Mouse (Mus musculus) hindbrain, embryonic 15.5 days (tissue): Measurements from ENCODE around the gene Hoxa9. TPM values are rescaled to one million over a fixed set of nuclear protein-coding genes. Genes with fewer than 3 reads are reported as not detected.
A peak's percentile ranks its signal among the peaks of the same experiment; 100 is the strongest.

Experiments
- ATAC-seq: fragments of 200-750 bp; cut with Nextera tagmentation; 2 replicates; pipeline ENCODE4 v1.8.0; 2017; ENCODE audit warnings: low read depth, moderate number of reproducible peaks, moderate TSS enrichment; ENCODE audit not compliant: low FRiP score
- H3K27ac ChIP-seq: fragments of 300-500 bp; sonication (generic); replicated peaks from 2 replicates; pipeline ENCODE4 v1.5.1; 2015; ENCODE audit warnings: mild to moderate bottlenecking, inconsistent platforms
- H3K27me3 ChIP-seq: fragments of 300-500 bp; sonication (generic); 2 replicates; pipeline ENCODE4 v1.6.1; 2015; ENCODE audit warnings: control low read depth, inconsistent platforms
- H3K36me3 ChIP-seq: fragments of 300-500 bp; sonication (generic); 2 replicates; pipeline ENCODE4 v1.6.1; 2015; ENCODE audit warnings: control low read depth, inconsistent platforms
- H3K4me1 ChIP-seq: fragments of 300-500 bp; sonication (generic); replicated peaks from 2 replicates; pipeline ENCODE4 v1.6.1; 2015; ENCODE audit warnings: control low read depth, inconsistent platforms
- H3K4me2 ChIP-seq: fragments of 300-500 bp; sonication (generic); 2 replicates; pipeline ENCODE4 v1.6.1; 2015; ENCODE audit warnings: moderate library complexity, mild to moderate bottlenecking, inconsistent platforms
- H3K4me3 ChIP-seq: fragments of 300-500 bp; sonication (generic); 2 replicates; pipeline ENCODE4 v1.5.1; 2015; ENCODE audit warnings: mild to moderate bottlenecking, inconsistent platforms
- H3K9ac ChIP-seq: fragments of 300-500 bp; sonication (generic); 2 replicates; pipeline ENCODE4 v1.6.1; 2015; ENCODE audit warnings: inconsistent platforms
- H3K9me3 ChIP-seq: fragments of 300-500 bp; sonication (generic); 2 replicates; pipeline ENCODE4 v1.6.1; 2016; ENCODE audit warnings: control low read depth, inconsistent platforms
- WGBS: fragments of 180-500 bp; shearing (Covaris S2); methylation state at CpG from one replicate; pipeline ENCODE4 v1.1.7; 2015; 5-methylcytosine and 5-hydroxymethylcytosine counted together
- polyA plus RNA-seq: library from polyadenylated mRNA; unstranded; fragments of >200 nt; fragmentation: Nextera tagmentation; extraction: Ambion mirVana; gene quantifications from 2 replicates; pipeline ENCODE4 v1.2.1, GENCODE M21; 2015

Gene Hoxa9
- polyA plus RNA-seq, 1 experiment from 2014 or later: 3.4 TPM

DNA sequence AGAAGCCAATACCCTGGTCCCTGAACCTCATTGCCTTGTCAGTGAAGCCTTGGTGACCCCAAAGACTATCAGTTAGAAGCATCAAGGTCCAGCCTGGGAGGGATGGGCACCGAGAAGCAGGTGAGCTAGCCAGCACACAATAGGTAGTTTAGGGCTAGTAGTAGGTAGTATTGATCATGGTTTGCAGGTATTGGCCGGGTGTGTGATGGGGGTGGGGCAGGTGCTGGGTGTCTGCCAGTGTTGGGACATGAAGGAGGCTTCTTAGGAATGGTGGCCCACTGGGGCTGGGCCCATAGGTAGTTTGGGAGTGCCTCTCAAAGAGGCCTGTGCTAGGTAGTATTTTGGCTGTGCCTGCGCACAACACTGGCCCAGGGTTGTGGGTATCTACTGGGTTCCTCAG lies 15.8 kb downstream of the Hoxa9 start:
- Histone ChIP-seq H3K9ac (no peak overlapping the region), H3K36me3 (no peaks in the 10 kb centered on the region), H3K4me3 (no peak overlapping the region), H3K4me2 (no peak overlapping the region), H3K4me1 (peaks cover 12% of the 10 kb centered on the region), H3K27me3 (peaks cover 87% of the 10 kb centered on the region), H3K27ac (no peak overlapping the region), H3K9me3 (no peaks in the 10 kb centered on the region)
- no peak for ATAC-seq
- WGBS: 18% methylated on average over 3 of the region's 3 CpGs

GRCm38 (mm10) chr6:52214271-52214670 lies 16.6 kb downstream of the Hoxa9 start:
- ATAC-seq: no peak
- Histone ChIP-seq H3K4me3 (no peak overlapping the region), H3K4me1 (peaks cover 12% of the 10 kb centered on the region), H3K27ac (no peak overlapping the region), H3K27me3 (peaks cover 87% of the 10 kb centered on the region), H3K9me3 (no peaks in the 10 kb centered on the region), H3K36me3 (no peaks in the 10 kb centered on the region), H3K4me2 (no peak overlapping the region), H3K9ac (no peak overlapping the region)
- 12% methylated on average over 5 of the region's 5 CpGs for WGBS

DNA sequence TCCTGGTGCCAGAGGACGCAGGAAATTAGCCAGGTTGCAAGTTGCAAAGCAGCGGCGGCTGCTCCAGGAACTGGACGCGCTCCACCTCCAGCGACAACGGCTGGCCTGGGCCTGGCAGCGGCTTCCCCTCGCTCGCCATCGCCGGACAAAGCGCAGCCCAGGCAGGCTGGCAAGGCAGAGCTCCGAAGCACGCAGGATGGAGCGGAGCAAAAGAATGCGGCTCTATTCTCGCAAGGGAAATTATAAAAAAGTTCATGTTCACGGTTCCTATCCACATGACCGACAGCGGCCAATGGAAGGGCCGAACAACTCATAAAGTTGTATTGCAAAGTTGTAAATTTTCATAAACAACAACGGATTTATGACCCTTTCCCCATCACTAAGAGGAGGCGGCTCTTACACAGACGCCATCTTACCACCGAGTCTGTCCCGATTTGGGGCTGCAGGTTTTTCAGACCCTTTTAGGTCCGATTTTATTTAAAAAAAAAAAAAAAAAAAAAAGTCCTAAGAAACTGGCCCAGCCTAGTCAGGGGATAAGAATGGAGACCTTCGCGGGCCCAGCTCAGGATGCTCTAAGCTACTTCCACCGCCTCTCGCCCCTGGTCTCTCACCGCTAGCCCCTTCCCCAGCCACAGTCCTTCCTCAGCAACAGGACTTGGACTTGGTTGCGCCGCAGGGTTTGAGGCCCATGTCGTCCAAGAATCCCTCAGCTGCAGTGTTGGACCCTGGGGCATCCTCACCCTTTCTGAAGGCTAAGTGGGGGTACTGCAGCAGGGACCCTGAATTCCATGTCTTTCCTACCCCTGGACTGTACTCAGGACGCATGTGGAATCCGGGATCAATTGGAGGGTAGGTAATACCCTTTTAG lies 17.5 kb downstream of the Hoxa9 start, which contains the start of the genes Hoxa3 and Gm28308:
Gene Hoxa3 (minus strand): TSS at position 218 of the 868 bp plus-strand sequence.
Gene Gm28308 (minus strand): TSS at position 221 of the 868 bp plus-strand sequence.
- Histone ChIP-seq H3K9ac (no peak within 1 kb of the TSS), H3K27ac (peak within 1 kb of the TSS; percentile 46; the same call in 1 of the 2 replicates), H3K4me3 (peak within 1 kb of the TSS; percentile 26), H3K4me2 (peak within 1 kb of the TSS; percentile 40), H3K36me3 (no peaks in the 10 kb centered on the region), H3K4me1 (peaks cover 19% of the 10 kb centered on the region), H3K9me3 (no peaks in the 10 kb centered on the region), H3K27me3 (peaks cover 87% of the 10 kb centered on the region)
- 11% methylated on average over 38 of the region's 38 CpGs for WGBS
- ATAC-seq: no peak

GRCm38 (mm10) chr6:52212556-52213118 lies 18.3 kb downstream of the Hoxa9 start:
- Histone ChIP-seq H3K4me2 (peak overlapping the region; percentile 40), H3K4me3 (peak overlapping the region; percentile 26), H3K36me3 (no peaks in the 10 kb centered on the region), H3K9me3 (no peaks in the 10 kb centered on the region), H3K27me3 (peaks cover 86% of the 10 kb centered on the region), H3K27ac (peak overlapping the region; percentile 46; the same call in 1 of the 2 replicates), H3K4me1 (peaks cover 20% of the 10 kb centered on the region), H3K9ac (no peak overlapping the region)
- 0 out of 2 replicates have a peak, but pooled peaks have one; percentile 5 for ATAC-seq
- WGBS: 4% methylated on average over 22 of the region's 22 CpGs

DNA sequence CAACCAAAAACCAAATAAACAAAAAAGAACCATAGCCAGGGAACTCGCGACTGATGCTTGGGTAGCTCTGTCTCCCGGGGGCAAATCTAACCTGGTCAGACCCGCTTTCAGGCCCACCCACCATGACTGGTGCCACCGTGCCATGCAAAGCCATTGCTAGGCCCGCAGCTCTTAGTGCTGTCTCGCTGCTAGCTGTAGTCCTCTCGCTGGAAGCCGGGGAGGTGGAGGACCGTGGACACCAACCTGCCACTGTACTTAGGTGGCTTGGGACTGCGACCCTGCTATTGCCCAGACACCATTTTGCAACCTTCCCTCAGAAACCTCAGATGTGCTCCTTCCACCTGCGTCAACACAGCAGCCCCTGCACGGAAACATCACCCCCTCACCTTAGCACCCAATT lies 18.9 kb downstream of the Hoxa9 start:
- Histone ChIP-seq H3K9ac (no peak overlapping the region; the same call in 1 of the 2 replicates), H3K4me3 (peak overlapping the region; percentile 26), H3K4me1 (peaks cover 17% of the 10 kb centered on the region), H3K27ac (peak overlapping the region; percentile 42; the same call in 1 of the 2 replicates), H3K9me3 (no peaks in the 10 kb centered on the region), H3K4me2 (peak overlapping the region; percentile 40), H3K27me3 (peaks cover 90% of the 10 kb centered on the region), H3K36me3 (no peaks in the 10 kb centered on the region)
- ATAC-seq: no peak
- 6% methylated on average over 13 of the region's 13 CpGs for WGBS

DNA sequence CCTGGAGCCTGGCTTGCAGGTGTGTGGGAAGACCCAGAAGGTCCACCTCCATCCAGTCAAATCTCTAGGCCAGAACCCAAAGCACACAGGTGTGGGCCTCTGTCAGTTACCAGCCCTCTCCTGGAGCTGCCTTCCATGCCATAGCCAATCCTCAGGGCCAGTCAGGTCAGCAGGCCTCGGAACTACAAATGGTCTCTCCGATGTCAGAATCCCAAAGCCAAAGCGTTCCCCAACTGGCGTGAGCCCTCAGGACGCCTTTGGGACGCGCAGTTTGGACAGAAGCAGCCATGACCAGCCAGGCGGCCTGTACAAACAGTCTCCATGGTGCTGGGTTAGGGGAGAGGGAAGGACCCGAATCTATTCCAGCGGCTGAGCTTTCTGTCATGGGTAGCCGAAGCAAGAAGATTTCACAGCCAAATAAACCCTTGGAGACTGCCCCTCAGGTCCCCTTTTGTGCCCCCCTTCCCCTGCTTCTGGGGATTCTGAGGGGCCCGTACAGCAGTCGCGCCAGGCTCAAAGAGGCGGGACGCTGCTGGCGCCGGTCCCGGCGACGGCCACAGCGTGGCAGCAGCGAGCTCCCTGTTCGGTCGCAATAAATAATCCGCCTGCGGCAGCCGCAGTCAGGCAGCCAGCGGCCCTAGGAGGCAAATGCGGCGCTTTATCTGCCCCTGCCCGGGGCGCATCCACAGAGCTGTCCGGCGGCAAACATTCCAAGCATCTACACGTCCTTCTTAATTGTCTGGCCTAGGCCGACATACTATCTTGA lies 19.5 kb downstream of the Hoxa9 start:
- peaks cover 92% of the 10 kb centered on the region for H3K27me3 ChIP-seq
- H3K27ac ChIP-seq: peak overlapping the region; percentile 42; the same call in 1 of the 2 replicates
- H3K4me3 ChIP-seq: peak overlapping the region; percentile 26
- H3K9ac ChIP-seq: peak overlapping the region; percentile 12; the same call in 1 of the 2 replicates
- no peaks in the 10 kb centered on the region for H3K9me3 ChIP-seq
- H3K4me2 ChIP-seq: peak overlapping the region; percentile 40
- WGBS: 2% methylated on average over 37 of the region's 37 CpGs
- no peaks in the 10 kb centered on the region for H3K36me3 ChIP-seq
- H3K4me1 ChIP-seq: peaks cover 17% of the 10 kb centered on the region
- ATAC-seq: peak; percentile 67

GRCm38 (mm10) chr6:52209685-52210046 lies 21.2 kb downstream of the Hoxa9 start:
- Histone ChIP-seq H3K4me3 (peak overlapping the region; percentile 22; the same call in 1 of the 2 replicates), H3K9ac (no peak overlapping the region), H3K9me3 (no peaks in the 10 kb centered on the region), H3K27ac (no peak overlapping the region), H3K4me2 (peak overlapping the region; percentile 53), H3K4me1 (peaks cover 17% of the 10 kb centered on the region), H3K36me3 (no peaks in the 10 kb centered on the region), H3K27me3 (peaks cover 88% of the 10 kb centered on the region)
- 9% methylated on average over 12 of the region's 12 CpGs for WGBS
- ATAC-seq: no peak

DNA sequence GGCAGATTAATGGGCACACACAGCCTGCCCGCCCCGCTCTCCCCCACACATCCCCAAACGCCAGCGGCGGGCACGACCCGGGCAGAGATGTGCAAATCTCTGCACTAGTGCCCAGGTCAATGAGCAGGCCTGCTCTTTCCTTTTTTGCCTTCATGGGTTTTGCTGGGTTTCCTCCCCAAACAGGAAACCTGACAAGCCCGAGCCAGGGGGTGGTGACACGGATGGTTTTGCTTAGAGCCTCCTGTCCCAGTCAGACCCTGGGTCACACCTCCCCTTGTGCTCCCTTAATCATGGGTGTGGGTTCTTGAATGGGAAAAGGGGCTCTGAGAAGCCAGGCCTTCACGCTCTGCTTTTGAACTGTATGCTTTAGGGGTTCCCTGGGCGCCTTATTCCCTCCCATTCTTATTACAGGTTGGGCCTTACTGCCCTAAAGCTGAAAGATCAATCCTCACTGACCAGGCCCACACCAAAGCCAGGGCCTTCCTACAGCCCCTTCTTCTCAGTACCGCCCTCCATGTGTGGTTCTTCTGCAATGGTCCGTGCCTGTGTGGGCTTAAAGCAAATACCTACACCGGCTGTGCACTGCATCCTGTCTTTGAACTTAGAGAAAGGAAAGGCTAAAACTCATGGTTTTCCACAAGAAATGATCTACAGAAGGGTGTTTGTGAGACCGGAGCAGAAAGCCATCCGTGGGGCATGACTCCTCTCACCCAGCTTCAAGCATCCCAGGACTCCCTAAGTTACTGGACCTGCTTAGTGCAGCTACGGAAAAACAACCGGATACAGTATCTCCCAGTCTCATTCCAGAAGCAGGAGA lies 21.8 kb downstream of the Hoxa9 start:
- Histone ChIP-seq H3K27ac (peak overlapping the region; percentile 62), H3K4me3 (peak overlapping the region; percentile 22), H3K36me3 (no peaks in the 10 kb centered on the region), H3K4me2 (peak overlapping the region; percentile 53), H3K27me3 (peaks cover 87% of the 10 kb centered on the region), H3K4me1 (peaks cover 21% of the 10 kb centered on the region), H3K9me3 (no peaks in the 10 kb centered on the region), H3K9ac (0 out of 2 replicates have a peak overlapping the region, but pooled peaks have one; percentile 5)
- no peak for ATAC-seq
- WGBS: 7% methylated on average over 18 of the region's 18 CpGs

GRCm38 (mm10) chr6:52208072-52208867 lies 22.6 kb downstream of the Hoxa9 start, which contains the start of gene Hoxa6:
Hoxa6 (minus strand) TSS chr6:52208722.
- no peaks in the 10 kb centered on the region for H3K9me3 ChIP-seq
- 2% methylated on average over 47 of the region's 47 CpGs for WGBS
- peak within 1 kb of the TSS; percentile 38 for H3K4me3 ChIP-seq
- H3K4me1 ChIP-seq: peaks cover 25% of the 10 kb centered on the region
- no peak for ATAC-seq
- peaks cover 84% of the 10 kb centered on the region for H3K27me3 ChIP-seq
- peak within 1 kb of the TSS; percentile 53 for H3K4me2 ChIP-seq
- 0 out of 2 replicates have a peak within 1 kb of the TSS, but pooled peaks have one; percentile 5 for H3K9ac ChIP-seq
- H3K27ac ChIP-seq: peak within 1 kb of the TSS; percentile 80
- H3K36me3 ChIP-seq: no peaks in the 10 kb centered on the region

DNA sequence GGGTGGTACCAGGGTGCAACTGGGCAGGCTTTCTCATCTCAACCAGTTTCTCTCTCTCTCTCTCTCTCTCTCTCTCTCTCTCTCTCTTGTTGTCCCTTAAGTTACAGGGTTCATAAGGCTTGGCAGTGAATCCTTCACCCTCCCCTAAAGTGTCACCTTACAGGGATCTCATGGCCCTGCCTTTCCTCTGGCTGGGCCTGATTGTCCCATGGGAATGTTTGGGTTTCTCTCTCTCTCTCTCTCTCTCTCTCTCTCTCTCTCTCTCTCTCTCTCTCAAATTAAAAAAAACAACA lies 23.3 kb downstream of the Hoxa9 start:
- Histone ChIP-seq H3K9ac (no peak overlapping the region), H3K27ac (peak overlapping the region; percentile 80; the same call in 1 of the 2 replicates)

More for the DNA sequence above, 23.3 kb downstream of the Hoxa9 start:
- Histone ChIP-seq H3K4me2 (peak overlapping the region; percentile 53), H3K4me3 (peak overlapping the region; percentile 38; the same call in 1 of the 2 replicates), H3K27me3 (peaks cover 84% of the 10 kb centered on the region), H3K9me3 (no peaks in the 10 kb centered on the region), H3K36me3 (no peaks in the 10 kb centered on the region), H3K4me1 (peaks cover 27% of the 10 kb centered on the region)
- ATAC-seq: no peak
